Mouse (Mus musculus) bone marrow, adult 2 months (tissue): ENCODE results near the gene Gm49383.

Experiments used
- CTCF ChIP-seq: fragments of 200-500 bp; IDR thresholded peaks from 2 replicates; pipeline ENCODE4 v1.5.1; 2011; ENCODE audit warnings: low read length, control low read depth; ENCODE audit not compliant: control insufficient read depth, insufficient read depth
- POLR2A ChIP-seq: fragments of 200-500 bp; IDR thresholded peaks from 2 replicates; pipeline ENCODE4 v1.6.1; 2011; ENCODE audit warnings: low read depth, mild to moderate bottlenecking, control low read depth, low read length, borderline replicate concordance; ENCODE audit not compliant: control insufficient read depth

DNA sequence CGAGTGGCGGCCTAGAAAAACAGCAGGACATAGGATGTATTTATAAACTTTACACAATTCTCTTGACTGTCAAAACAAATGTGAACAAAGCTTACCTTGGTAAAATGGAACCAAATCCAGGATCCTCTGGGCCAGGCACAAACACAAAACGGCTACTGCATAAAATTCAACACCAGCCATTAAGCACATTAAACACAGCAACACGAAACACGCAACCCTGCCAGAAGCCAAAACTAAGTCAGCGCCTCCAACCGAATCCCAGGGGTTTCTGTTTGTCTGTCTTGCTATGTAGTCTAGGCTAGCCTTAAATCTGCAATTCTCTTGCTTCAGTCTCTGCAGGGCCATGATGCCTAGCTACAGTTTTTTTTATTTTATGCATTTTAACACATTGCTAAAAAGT lies 11.0 kb upstream of the Gm49383 start:
- TF ChIP-seq CTCF = no peak
- no peak for TF ChIP-seq POLR2A
